Mouse (Mus musculus) forebrain, embryonic 15.5 days (tissue): ENCODE measurements around the gene Tnk2. TPM values are rescaled to one million over a fixed set of nuclear protein-coding genes. Genes with fewer than 3 reads are reported as not detected.

Experiments used
- ATAC-seq: fragments of 200-750 bp; cut with Nextera tagmentation; replicated peaks from 2 replicates; pipeline ENCODE4 v1.8.0; 2017; ENCODE audit warnings: mild to moderate bottlenecking, moderate TSS enrichment, moderate library complexity
- H3K27ac ChIP-seq: fragments of 300-500 bp; sonication (generic); replicated peaks from 2 replicates; pipeline ENCODE4 v1.5.1; 2015; ENCODE audit warnings: mild to moderate bottlenecking, inconsistent platforms
- H3K27me3 ChIP-seq: fragments of 300-500 bp; sonication (generic); 2 replicates; pipeline ENCODE4 v1.6.1; 2015; ENCODE audit warnings: inconsistent platforms
- H3K36me3 ChIP-seq: fragments of 300-500 bp; sonication (generic); 2 replicates; pipeline ENCODE4 v1.6.1; 2015; ENCODE audit warnings: mild to moderate bottlenecking, inconsistent platforms
- H3K4me1 ChIP-seq: fragments of 300-500 bp; sonication (generic); 2 replicates; pipeline ENCODE4 v1.6.1; 2015; ENCODE audit warnings: inconsistent platforms
- H3K4me2 ChIP-seq: fragments of 300-500 bp; sonication (generic); replicated peaks from 2 replicates; pipeline ENCODE4 v1.6.1; 2015; ENCODE audit warnings: mild to moderate bottlenecking, inconsistent platforms
- H3K4me3 ChIP-seq: fragments of 300-500 bp; sonication (generic); 2 replicates; pipeline ENCODE4 v1.5.1; 2015; ENCODE audit warnings: mild to moderate bottlenecking, inconsistent platforms
- H3K9ac ChIP-seq: fragments of 300-500 bp; sonication (generic); replicated peaks from 2 replicates; pipeline ENCODE4 v1.6.1; 2015; ENCODE audit warnings: mild to moderate bottlenecking, inconsistent platforms
- H3K9me3 ChIP-seq: fragments of 300-500 bp; sonication (generic); 2 replicates; pipeline ENCODE4 v1.6.1; 2016; ENCODE audit warnings: inconsistent platforms
- WGBS: fragments of 180-500 bp; shearing (Covaris S2); methylation state at CpG from one replicate; pipeline ENCODE4 v1.1.7; 2015; ENCODE audit warnings: mixed read lengths; 5-methylcytosine and 5-hydroxymethylcytosine counted together
- polyA plus RNA-seq: library from polyadenylated mRNA; unstranded; fragments of >200 nt; fragmentation: Nextera tagmentation; extraction: Ambion mirVana; gene quantifications from 2 replicates; pipeline ENCODE4 v1.2.1, GENCODE M21; 2015

The Tnk2 gene
- polyA plus RNA-seq, 1 experiment from 2014 or later, result 16.0 TPM

GRCm38 (mm10) chr16:32672861-32673560, 29.3 kb downstream of the Tnk2 start:
- no peaks in the 10 kb centered on the region for H3K27me3 ChIP-seq
- ATAC-seq, result no peak
- H3K9ac ChIP-seq, result no peak overlapping the region
- no peak overlapping the region for H3K27ac ChIP-seq
- no peak overlapping the region for H3K4me2 ChIP-seq
- no peaks in the 10 kb centered on the region for H3K9me3 ChIP-seq
- peaks cover 3% of the 10 kb centered on the region for H3K4me1 ChIP-seq
- H3K4me3 ChIP-seq, result no peak overlapping the region
- 89% methylated on average over 13 of the region's 13 CpGs for WGBS
- H3K36me3 ChIP-seq, result peaks cover 60% of the 10 kb centered on the region

GRCm38 (mm10) chr16:32674121-32674740, 30.6 kb downstream of the Tnk2 start:
- H3K4me1 ChIP-seq, result no peaks in the 10 kb centered on the region
- peaks cover 64% of the 10 kb centered on the region for H3K36me3 ChIP-seq
- no peaks in the 10 kb centered on the region for H3K9me3 ChIP-seq
- H3K27ac ChIP-seq, result no peak overlapping the region
- ATAC-seq, result no peak
- H3K9ac ChIP-seq, result no peak overlapping the region
- no peaks in the 10 kb centered on the region for H3K27me3 ChIP-seq
- H3K4me2 ChIP-seq, result no peak overlapping the region
- 92% methylated on average over 17 of the region's 17 CpGs for WGBS
- no peak overlapping the region for H3K4me3 ChIP-seq

GRCm38 (mm10) chr16:32677040-32677700, 33.5 kb downstream of the Tnk2 start:
- 87% methylated on average over 10 of the region's 10 CpGs for WGBS
- H3K36me3 ChIP-seq, result peaks cover 66% of the 10 kb centered on the region
- no peak overlapping the region for H3K4me2 ChIP-seq
- H3K27me3 ChIP-seq, result no peaks in the 10 kb centered on the region
- no peaks in the 10 kb centered on the region for H3K9me3 ChIP-seq
- H3K27ac ChIP-seq, result no peak overlapping the region
- ATAC-seq, result no peak
- H3K9ac ChIP-seq, result no peak overlapping the region; the same call in 1 of the 2 replicates
- no peaks in the 10 kb centered on the region for H3K4me1 ChIP-seq
- H3K4me3 ChIP-seq, result no peak overlapping the region

- peaks cover 68% of the 10 kb centered on the region for H3K36me3 ChIP-seq
- WGBS, result 78% methylated on average over 14 of the region's 14 CpGs
- no peak for ATAC-seq
- H3K27me3 ChIP-seq, result no peaks in the 10 kb centered on the region
- H3K4me2 ChIP-seq, result no peak overlapping the region
- no peak overlapping the region for H3K4me3 ChIP-seq
- no peak overlapping the region for H3K9ac ChIP-seq
- no peak overlapping the region for H3K27ac ChIP-seq
- H3K4me1 ChIP-seq, result no peaks in the 10 kb centered on the region
- no peaks in the 10 kb centered on the region for H3K9me3 ChIP-seq
Observed at GRCm38 (mm10) chr16:32677903-32678302, 34.2 kb downstream of the Tnk2 start.

- ATAC-seq, result no peak
- Histone ChIP-seq H3K4me2 (no peak overlapping the region), H3K36me3 (peaks cover 64% of the 10 kb centered on the region), H3K27ac (no peak overlapping the region), H3K4me1 (no peaks in the 10 kb centered on the region), H3K27me3 (no peaks in the 10 kb centered on the region), H3K4me3 (no peak overlapping the region), H3K9me3 (no peaks in the 10 kb centered on the region), H3K9ac (no peak overlapping the region)
- WGBS, result 87% methylated on average over 14 of the region's 14 CpGs
Observed at GRCm38 (mm10) chr16:32678812-32679211, 35.1 kb downstream of the Tnk2 start.

GRCm38 (mm10) chr16:32679976-32680375, 36.3 kb downstream of the Tnk2 start:
- no peak overlapping the region for H3K27ac ChIP-seq
- no peak overlapping the region for H3K4me2 ChIP-seq
- 93% methylated on average over 16 of the region's 16 CpGs for WGBS
- H3K4me3 ChIP-seq, result no peak overlapping the region
- H3K36me3 ChIP-seq, result peaks cover 55% of the 10 kb centered on the region
- no peaks in the 10 kb centered on the region for H3K27me3 ChIP-seq
- no peak overlapping the region for H3K9ac ChIP-seq
- H3K4me1 ChIP-seq, result no peaks in the 10 kb centered on the region
- ATAC-seq, result no peak
- no peaks in the 10 kb centered on the region for H3K9me3 ChIP-seq

GRCm38 (mm10) chr16:32680806-32681205, 37.1 kb downstream of the Tnk2 start:
- Histone ChIP-seq H3K4me2 (no peak overlapping the region), H3K36me3 (peaks cover 46% of the 10 kb centered on the region), H3K27ac (no peak overlapping the region), H3K9ac (no peak overlapping the region), H3K27me3 (no peaks in the 10 kb centered on the region), H3K4me1 (no peaks in the 10 kb centered on the region), H3K4me3 (no peak overlapping the region), H3K9me3 (no peaks in the 10 kb centered on the region)
- WGBS, result 91% methylated on average over 6 of the region's 6 CpGs
- no peak for ATAC-seq

GRCm38 (mm10) chr16:32682194-32682593, 38.5 kb downstream of the Tnk2 start:
- Histone ChIP-seq H3K4me2 (no peak overlapping the region), H3K4me1 (no peaks in the 10 kb centered on the region), H3K9ac (no peak overlapping the region), H3K9me3 (no peaks in the 10 kb centered on the region), H3K27me3 (no peaks in the 10 kb centered on the region), H3K4me3 (no peak overlapping the region), H3K36me3 (peaks cover 32% of the 10 kb centered on the region), H3K27ac (no peak overlapping the region)
- no peak for ATAC-seq
- 29% methylated on average over 5 of the region's 5 CpGs for WGBS

GRCm38 (mm10) chr16:32682841-32683240, 39.2 kb downstream of the Tnk2 start:
- Histone ChIP-seq H3K4me3 (no peak overlapping the region), H3K9ac (no peak overlapping the region), H3K4me2 (no peak overlapping the region), H3K27me3 (no peaks in the 10 kb centered on the region), H3K4me1 (no peaks in the 10 kb centered on the region), H3K36me3 (peaks cover 30% of the 10 kb centered on the region), H3K9me3 (no peaks in the 10 kb centered on the region), H3K27ac (no peak overlapping the region; the same call in 1 of the 2 replicates)
- no peak for ATAC-seq
- 84% methylated on average over 4 of the region's 4 CpGs for WGBS

GRCm38 (mm10) chr16:32683343-32683742, 39.7 kb downstream of the Tnk2 start:
- Histone ChIP-seq H3K4me1 (no peaks in the 10 kb centered on the region), H3K9ac (no peak overlapping the region), H3K36me3 (peaks cover 27% of the 10 kb centered on the region), H3K27me3 (no peaks in the 10 kb centered on the region), H3K9me3 (no peaks in the 10 kb centered on the region), H3K4me3 (no peak overlapping the region), H3K4me2 (no peak overlapping the region), H3K27ac (no peak overlapping the region)
- 52% methylated on average over 5 of the region's 5 CpGs for WGBS
- peak; percentile 68 for ATAC-seq

- no peak for ATAC-seq
Observed at GRCm38 (mm10) chr16:32685405-32685804, 41.7 kb downstream of the Tnk2 start.

GRCm38 (mm10) chr16:32685998-32686397, 42.3 kb downstream of the Tnk2 start:
- no peak overlapping the region for H3K9ac ChIP-seq
- no peaks in the 10 kb centered on the region for H3K4me1 ChIP-seq
- no peak overlapping the region for H3K27ac ChIP-seq
- no peak for ATAC-seq
- H3K27me3 ChIP-seq, result no peaks in the 10 kb centered on the region
- H3K9me3 ChIP-seq, result no peaks in the 10 kb centered on the region
- WGBS, result 69% methylated on average over 5 of the region's 5 CpGs
- no peak overlapping the region for H3K4me3 ChIP-seq
- peaks cover 8% of the 10 kb centered on the region; the same call in 1 of the 2 replicates for H3K36me3 ChIP-seq
- H3K4me2 ChIP-seq, result no peak overlapping the region

More at GRCm38 (mm10) chr16:32685405-32685804, 41.7 kb downstream of the Tnk2 start:
- H3K4me3 ChIP-seq, result no peak overlapping the region
- no peak overlapping the region for H3K9ac ChIP-seq
- 80% methylated on average over 10 of the region's 10 CpGs for WGBS
- H3K27me3 ChIP-seq, result no peaks in the 10 kb centered on the region
- no peaks in the 10 kb centered on the region for H3K9me3 ChIP-seq
- H3K4me2 ChIP-seq, result no peak overlapping the region
- no peaks in the 10 kb centered on the region for H3K4me1 ChIP-seq
- H3K36me3 ChIP-seq, result peaks cover 14% of the 10 kb centered on the region; the same call in 1 of the 2 replicates
- no peak overlapping the region for H3K27ac ChIP-seq
